ENCODE assay signal across 8 mouse cellular contexts in the genomic region with DNA sequence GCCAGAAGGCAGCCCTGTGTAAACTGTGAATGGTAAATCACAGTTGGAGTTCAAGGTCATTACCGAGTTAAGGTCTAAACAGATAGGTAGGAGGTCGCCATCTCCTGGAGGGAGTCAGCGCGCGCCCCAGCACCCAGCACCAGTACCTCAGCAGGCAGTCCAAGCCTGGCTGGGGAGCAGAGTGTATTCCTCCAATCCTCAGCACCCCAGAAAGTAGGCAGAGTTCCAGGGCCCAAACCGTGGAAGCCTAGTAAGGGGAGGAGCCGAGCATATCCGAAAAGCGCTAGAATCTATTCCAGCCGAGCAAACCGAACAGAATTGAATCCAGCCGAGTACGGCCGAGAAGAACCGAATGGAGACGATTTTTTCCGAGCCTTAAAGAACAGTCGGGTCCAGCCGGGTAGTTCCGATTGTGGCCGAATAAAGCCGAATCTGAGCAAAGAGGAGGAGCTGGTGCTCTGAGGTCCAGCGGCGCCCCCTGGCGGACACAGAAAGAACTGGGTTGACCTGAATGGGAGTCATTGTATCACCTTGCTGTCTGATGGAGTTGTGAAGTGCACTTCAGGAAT. TPM values are rescaled to one million over a fixed set of nuclear protein-coding genes. Genes with fewer than 3 reads are reported as not detected.
A peak's percentile ranks its signal among the peaks of the same experiment; 100 is the strongest.
DNase-seq lines count a peak whose midpoint lies in the region; ATAC-seq lines count a peak whose summit lies in the region.

No protein-coding gene starts in this region.

- peak; percentile 99 for DNase-seq in NIH3T3 (ENCODE audit: low read depth)
- peak; percentile 99 for DNase-seq in cerebellum, postnatal 10 days
- DNase-seq in frontal cortex, postnatal 10 days (ENCODE audit: low spot score in 2 of 2) = peak; percentile 98 to 99
- DNase-seq in layer of hippocampus, postnatal 14 days (ENCODE audit: low spot score in 2 of 2) = peak; percentile 100
- DNase-seq in lung, postnatal 14 days = peak; percentile 99
- DNase-seq in retina, adult 2 months (ENCODE audit: low read depth, low spot score) = peak; percentile 79
- DNase-seq in thymus, postnatal 36 days = peak; percentile 94 to 96

- under 1% methylated on average over 25 of the region's 25 CpGs for WGBS in hindbrain, embryonic 12.5 days

- ATAC-seq in hindbrain, embryonic 12.5 days (ENCODE audit: low FRiP score) = peak; percentile 85

- H3K4me3 ChIP-seq in hindbrain, embryonic 12.5 days = peak overlapping the region; percentile 31

- no peaks in the 10 kb centered on the region for H3K9me3 ChIP-seq in hindbrain, embryonic 12.5 days (replicated peaks)

- peak overlapping the region; percentile 56 for H3K4me2 ChIP-seq in hindbrain, embryonic 12.5 days (replicated peaks)

- peak overlapping the region; percentile 82 for H3K27ac ChIP-seq in hindbrain, embryonic 12.5 days

- no peaks in the 10 kb centered on the region for H3K36me3 ChIP-seq in hindbrain, embryonic 12.5 days

- H3K4me1 ChIP-seq in hindbrain, embryonic 12.5 days = peaks cover 35% of the 10 kb centered on the region

- peaks cover 8% of the 10 kb centered on the region for H3K27me3 ChIP-seq in hindbrain, embryonic 12.5 days

- H3K9ac ChIP-seq in hindbrain, embryonic 12.5 days = peak overlapping the region; percentile 42; the same call in 1 of the 2 replicates

RNA-seq across cellular contexts. Expression of a gene that starts 0.8 kb away (rescaled TPM):
- polyA plus RNA-seq in hindbrain, embryonic 12.5 days (2016; fragmentation: Nextera tagmentation; extraction: Ambion mirVana) = 11.6 and 13.0 TPM in 2 replicates
- 10 to 100 TPM; 10.8 to 12.0 TPM for total RNA-seq in layer of hippocampus, postnatal 14 days (2021)

RNA-seq across cellular contexts. Expression of a gene that starts 12.5 kb away (rescaled TPM):
- polyA plus RNA-seq in hindbrain, embryonic 12.5 days (2016; fragmentation: Nextera tagmentation; extraction: Ambion mirVana) = 0.09 and 0.57 TPM in 2 replicates
- total RNA-seq in layer of hippocampus, postnatal 14 days (2021) = 10 to 100 TPM; 22.9 to 23.9 TPM

RNA-seq across cellular contexts. Expression of a gene that starts 36.9 kb away (rescaled TPM):
- 0.07 and 0.14 TPM in 2 replicates for polyA plus RNA-seq in hindbrain, embryonic 12.5 days (2016; fragmentation: Nextera tagmentation; extraction: Ambion mirVana)
- total RNA-seq in layer of hippocampus, postnatal 14 days (2021) = under 1 TPM; 0.07 to 0.12 TPM

RNA-seq across cellular contexts. Expression of a gene that starts 40.6 kb away (rescaled TPM):
- 4.9 and 5.7 TPM in 2 replicates for polyA plus RNA-seq in hindbrain, embryonic 12.5 days (2016; fragmentation: Nextera tagmentation; extraction: Ambion mirVana)
- 1 to 10 TPM; 2.5 to 3.5 TPM for total RNA-seq in layer of hippocampus, postnatal 14 days (2021)

Comparison
In these comparisons a context has a peak if more than half of its experiments do, and no peak if none do; other contexts are left out.
1. Peak in every context shown above with its lines: DNase-seq, ATAC-seq, H3K4me3 ChIP-seq and H3K27ac ChIP-seq.